Mouse (Mus musculus): ENCODE data around the gene Hells. TPM values are rescaled to one million over a fixed set of nuclear protein-coding genes. Genes with fewer than 3 reads are reported as not detected.

The Hells gene
- 56.6 and 70.6 TPM in 2 replicates for polyA plus RNA-seq (2015; fragmentation: Nextera tagmentation; extraction: Ambion mirVana)

DNA sequence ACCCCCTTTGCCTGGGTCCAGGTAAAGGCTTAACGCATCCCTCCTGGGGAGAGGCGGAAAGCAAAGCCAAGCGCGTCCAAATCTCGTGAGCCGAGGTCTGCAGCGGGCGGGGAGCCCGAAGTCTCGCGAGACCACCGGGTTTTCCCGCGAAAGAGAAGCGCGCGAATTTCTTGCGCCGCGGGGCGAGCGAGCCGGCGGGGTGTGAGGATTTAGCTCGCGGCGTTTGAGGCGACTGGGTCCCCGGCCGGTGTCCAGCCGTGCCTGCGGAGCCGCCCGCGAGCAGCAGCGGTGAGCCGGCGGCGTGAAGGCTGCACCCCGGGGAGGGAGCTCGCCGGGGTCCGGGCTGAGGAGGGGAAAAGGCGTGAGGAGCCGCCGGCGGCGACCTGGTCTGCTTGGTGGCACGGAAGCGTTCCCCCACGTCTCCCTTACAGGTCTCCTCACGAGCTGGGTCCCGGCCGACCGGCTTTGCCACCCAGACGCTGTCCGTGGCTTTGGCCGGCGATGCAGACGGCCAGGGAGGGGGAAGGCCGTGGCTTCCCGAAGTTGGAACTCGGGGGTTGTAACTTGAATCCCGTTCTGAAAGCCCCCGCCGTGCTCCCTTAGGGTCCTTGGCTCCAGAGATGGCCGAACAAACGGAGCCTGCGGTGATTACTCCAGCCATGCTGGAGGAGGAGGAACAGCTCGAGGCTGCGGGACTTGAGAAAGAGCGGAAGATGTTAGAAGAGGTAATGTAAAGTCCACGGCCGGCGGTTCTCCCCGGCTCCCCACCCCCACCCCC lies at the start of gene Hells:
TSS of gene Hells (plus strand) at position 128 of the 778 bp plus-strand sequence.
- peak; percentile 93 for DNase-seq (ENCODE audit: low spot score)

GRCm38 (mm10) chr19:38901146-38902135 lies 29.3 kb upstream of the Hells start:
- no peak for DNase-seq (ENCODE audit: low spot score)

DNA sequence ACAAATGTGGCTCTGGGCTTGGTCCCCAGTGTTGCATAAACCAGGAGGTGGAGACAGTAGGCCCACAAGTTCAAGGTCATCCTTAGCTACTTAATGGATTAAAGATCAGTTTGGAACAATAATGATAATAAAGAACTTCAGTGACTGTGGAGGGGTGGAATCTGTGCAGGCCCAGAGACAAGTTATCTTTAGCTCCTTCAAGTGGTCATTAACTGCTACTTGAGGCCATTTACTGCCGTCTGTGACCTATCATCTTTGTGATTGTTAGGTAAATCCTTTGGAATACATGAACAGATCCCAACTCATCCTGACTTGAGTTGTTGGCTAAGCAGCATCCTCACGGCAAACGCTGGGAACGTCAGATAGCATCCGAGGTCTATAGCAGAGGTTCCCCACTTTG lies 28.2 kb upstream of the Hells start:
- DNase-seq (ENCODE audit: low spot score), result no peak

GRCm38 (mm10) chr19:38913786-38914185 lies 16.9 kb upstream of the Hells start:
- DNase-seq (ENCODE audit: low spot score), result no peak

- DNase-seq (ENCODE audit: low spot score), result no peak
Measured at GRCm38 (mm10) chr19:38914926-38915325, 15.8 kb upstream of the Hells start.

DNA sequence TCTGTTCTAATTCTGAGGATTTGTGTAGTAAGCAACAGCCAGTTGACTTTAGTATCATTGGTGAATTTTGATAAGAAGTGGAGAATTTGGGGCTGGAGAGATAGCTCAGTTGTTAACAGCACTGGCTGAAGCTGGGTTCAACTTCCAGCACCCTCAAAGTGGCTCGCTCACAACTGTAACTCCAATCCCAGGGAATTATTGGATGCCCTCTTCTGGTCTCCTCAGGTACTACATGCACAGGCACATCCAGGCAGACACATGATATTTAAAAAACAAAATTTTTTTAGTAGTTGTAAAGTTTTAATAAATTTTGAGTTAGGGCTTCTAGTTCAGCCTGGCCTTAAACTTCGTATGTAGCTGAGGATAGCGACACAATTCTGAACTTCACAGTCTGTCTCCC lies 15.0 kb upstream of the Hells start:
- peak; percentile 38 for DNase-seq (ENCODE audit: low spot score)

DNA sequence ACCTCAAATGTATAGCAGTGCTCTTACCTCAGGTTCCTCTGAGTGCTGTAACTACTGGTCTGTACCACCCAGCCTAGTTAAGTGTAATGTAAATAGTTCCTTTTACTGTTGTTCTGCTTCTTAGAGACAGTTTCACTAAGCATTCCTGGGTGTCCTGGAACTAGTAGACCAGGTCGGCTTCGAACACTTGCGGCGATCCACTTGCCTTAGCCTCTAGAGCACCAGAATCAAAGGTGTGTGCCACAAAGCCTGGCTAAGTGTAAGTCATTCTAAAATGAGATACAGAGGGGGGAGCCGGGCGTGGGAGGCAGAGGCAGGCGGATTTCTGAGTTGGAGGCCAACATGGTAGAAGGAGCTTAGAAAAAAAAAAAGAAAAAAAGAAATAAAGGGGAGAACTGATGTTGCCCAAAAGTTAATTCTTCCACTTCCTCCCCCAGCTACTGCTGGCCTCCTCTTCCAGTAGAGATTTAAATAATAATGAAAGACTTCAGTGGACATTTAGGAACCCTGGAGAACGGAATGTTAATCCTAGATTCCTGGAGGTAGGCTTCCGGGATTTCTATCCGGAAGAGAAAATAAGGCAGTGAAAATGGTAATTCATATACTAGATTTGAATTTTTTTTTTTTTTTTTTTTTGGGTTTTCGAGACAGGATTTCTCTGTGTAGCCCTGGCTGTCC lies 2.1 kb upstream of the Hells start:
- DNase-seq (ENCODE audit: low spot score), result no peak

DNA sequence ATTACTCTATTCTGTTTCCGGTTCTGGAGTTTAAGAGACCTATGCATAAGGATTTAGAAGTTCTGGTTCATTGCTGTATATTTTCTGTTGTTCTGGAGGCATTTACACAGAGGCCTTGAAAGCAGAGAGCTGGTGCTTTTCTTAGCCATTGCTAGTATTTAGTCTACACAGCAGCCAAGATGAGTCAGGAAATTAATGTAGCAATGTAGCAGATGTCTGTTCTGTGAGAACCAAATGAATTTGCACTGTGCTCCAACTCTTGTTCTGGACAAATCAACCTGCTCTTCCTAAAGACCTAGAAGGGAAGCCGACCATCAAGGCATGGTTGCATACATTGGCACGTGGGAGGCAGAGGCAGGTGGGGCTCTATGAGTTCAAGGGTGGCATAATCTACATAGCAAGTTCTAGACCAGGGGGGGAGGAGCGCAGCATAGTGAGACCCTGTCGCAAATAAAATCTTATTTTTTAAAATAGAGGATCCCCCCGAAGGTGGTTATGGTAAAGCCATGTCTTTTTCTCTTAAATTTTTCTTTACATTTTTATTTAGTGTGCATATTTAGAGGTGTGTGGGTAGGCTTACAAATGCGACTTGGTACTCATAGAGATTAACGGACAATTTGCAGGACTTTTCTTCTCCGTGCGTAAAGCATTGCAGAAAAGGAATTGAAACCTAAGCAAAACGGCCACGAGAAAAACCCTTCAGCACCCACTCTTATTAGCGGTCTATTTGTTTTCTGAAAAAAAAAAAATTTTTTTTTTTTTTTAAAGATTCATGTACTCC lies 1.1 kb upstream of the Hells start:
- no peak for DNase-seq (ENCODE audit: low spot score)

GRCm38 (mm10) chr19:38930252-38930787 lies 395 bp upstream of the Hells start:
- DNase-seq (ENCODE audit: low spot score), result no peak

- no peak for DNase-seq (ENCODE audit: low spot score)
Measured at GRCm38 (mm10) chr19:38931566-38931890, 813 bp downstream of the Hells start.

- DNase-seq (ENCODE audit: low spot score), result no peak
Measured at GRCm38 (mm10) chr19:38944590-38945307, 14.0 kb downstream of the Hells start.

DNA sequence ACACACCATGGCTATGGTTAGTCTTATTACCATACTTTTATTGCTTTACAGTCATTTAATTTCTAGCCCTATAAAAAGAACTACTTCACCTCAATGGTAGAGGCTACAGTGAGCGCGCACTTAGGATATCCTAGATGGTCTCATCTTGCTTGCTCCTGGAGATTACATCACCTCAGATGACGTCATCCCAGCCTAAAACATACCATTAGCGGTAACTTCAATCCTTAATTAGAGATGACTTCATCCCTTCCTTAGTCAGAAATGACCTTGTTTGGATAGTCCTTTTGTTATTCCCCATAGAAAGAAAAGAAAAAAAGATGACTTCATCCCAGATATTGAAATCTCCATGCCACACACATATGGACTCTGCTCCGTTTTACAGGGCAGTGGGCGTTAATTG lies 40.0 kb downstream of the Hells start:
- DNase-seq (ENCODE audit: low spot score), result no peak

DNA sequence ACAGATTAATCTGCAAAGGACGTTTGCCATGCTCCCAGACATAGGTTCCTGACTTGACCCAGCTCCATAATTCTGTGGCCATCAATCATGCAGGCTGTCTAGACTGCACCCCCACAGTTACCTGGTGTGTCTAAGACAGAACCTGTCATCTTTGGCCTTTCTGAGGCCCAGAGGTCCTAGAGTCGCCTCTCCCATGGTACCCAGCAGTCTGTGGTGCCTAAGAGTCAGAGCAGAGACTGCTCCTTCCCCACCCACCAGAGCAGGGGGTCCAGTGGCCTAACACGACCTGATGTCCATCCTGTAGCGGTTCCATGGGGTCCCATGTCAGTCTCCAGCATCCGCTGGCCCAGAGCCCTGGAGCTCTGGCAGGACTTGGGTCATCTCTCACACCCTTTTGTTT lies 41.9 kb downstream of the Hells start:
- DNase-seq (ENCODE audit: low spot score), result no peak

DNA sequence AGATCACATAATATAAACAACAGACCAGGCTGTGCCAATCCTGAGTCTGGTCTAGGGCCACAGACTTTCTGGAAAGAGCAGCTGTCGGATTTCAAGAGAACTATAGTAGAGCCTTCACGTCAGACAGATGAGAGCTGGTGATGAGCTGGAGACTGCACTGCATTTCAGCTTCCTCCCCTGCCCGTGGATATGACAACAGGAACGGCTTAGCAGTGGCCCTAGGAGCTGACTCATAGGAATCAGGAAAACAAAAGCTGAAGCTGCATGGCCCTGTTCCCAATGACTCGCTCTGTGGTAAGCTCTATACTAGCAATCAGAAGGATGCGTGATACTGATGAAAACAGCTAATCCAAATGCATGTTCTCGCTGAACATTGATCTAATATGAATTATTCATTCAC lies 43.0 kb downstream of the Hells start:
- DNase-seq (ENCODE audit: low spot score), result no peak

GRCm38 (mm10) chr19:38976269-38976668 lies 45.6 kb downstream of the Hells start:
- DNase-seq (ENCODE audit: low spot score), result no peak

DNA sequence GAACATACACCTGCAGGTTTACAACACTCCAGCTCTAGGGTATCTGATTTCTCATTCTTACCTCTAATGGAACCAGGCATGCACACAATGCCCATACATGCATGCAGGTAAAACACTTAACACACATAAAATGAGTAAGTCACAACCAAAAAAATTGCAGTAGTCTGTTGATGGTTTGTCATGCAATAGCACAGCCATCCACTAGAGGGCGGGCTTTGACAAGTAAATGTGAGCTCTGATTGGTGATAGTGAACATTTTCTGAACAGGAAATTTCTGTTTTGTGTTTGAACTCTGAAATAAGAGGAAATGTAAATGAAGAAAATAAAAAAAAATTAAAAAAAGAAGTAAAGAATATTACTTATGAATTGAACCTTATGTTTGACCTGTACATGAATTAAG lies 51.3 kb downstream of the Hells start:
- DNase-seq (ENCODE audit: low spot score), result peak; percentile 72

GRCm38 (mm10) chr19:38998248-38998647 lies 67.5 kb downstream of the Hells start:
- no peak for DNase-seq (ENCODE audit: low spot score)

DNA sequence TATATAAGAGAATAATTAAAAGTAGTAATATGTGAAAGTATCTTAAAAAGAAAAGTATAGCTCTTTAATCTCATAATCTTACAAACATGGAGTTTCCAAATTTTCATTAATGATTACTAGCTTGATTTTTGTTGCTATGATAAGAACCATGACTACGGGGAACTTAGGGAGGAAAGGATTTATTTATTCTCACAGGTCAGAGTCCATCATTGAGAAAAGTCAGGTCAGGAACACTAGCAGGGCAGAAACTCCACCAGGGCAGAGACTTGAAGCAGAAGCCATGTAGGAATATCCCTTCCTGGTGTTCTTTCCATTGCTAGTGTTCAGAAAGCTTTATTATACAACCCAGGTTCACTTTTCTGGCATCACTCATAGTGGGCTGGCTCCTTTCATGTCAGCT lies 68.0 kb downstream of the Hells start:
- DNase-seq (ENCODE audit: low spot score), result no peak

- no peak for DNase-seq (ENCODE audit: low spot score)
Measured at GRCm38 (mm10) chr19:39005132-39005531, 74.4 kb downstream of the Hells start.

DNA sequence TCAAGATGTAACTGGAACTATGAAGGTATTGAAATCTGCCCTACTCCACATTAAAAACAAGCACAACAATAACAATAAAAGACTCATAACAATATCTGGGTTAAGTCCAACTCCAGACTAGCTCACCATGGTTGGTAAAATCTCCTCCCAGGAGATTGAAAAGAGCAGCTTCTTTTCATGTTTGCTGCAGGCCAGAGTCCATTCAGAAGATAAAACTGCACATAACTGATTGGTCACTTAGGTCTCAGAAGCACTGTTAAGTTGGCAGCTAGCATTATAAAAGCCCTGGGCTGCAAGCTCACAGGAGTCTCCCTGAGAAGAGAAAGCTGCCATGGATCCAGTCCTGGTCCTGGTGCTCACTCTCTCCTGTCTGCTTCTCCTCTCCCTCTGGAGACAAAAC lies 76.0 kb downstream of the Hells start, which contains the start of gene Cyp2c55:
TSS of gene Cyp2c55 (plus strand) at position 305 of the 400 bp plus-strand sequence.
- DNase-seq (ENCODE audit: low spot score), result no peak
